ENCODE assay signal across 16 mouse cellular contexts in genomic region chr7:30286701-30287410, GRCm38 (mm10). TPM values are rescaled to one million over a fixed set of nuclear protein-coding genes. Genes with fewer than 3 reads are reported as not detected.
DNase-seq lines count a peak whose midpoint lies in the region; ATAC-seq and TF ChIP-seq lines count a peak whose summit lies in the region.
"Had no signal": no experiment of that assay in that cellular context is flagged by ENCODE, and none has a peak within 500 bp of the region (broad histone marks: within the 10 kb centered on the region; RNA-seq: fewer than 3 reads in every experiment).

No protein-coding gene starts in this region.

- H3K27ac ChIP-seq in heart, embryonic 11.5 days (ENCODE audit: low read depth, low read length), result no peak overlapping the region
- no peak overlapping the region for H3K27ac ChIP-seq in lung, postnatal 0 days (ENCODE audit: low read length)
- peak overlapping the region; percentile 1; the same call in 1 of the 2 replicates for H3K27ac ChIP-seq in bone marrow macrophage, adult 2 months (ENCODE audit: insufficient read depth, low read depth, low read length)
- H3K27ac ChIP-seq: hindbrain, embryonic 14.5 days; kidney, postnatal 0 days; liver, embryonic 12.5 days; neural tube, embryonic 12.5 days had no signal

- peaks cover 4% of the 10 kb centered on the region for H3K4me1 ChIP-seq in heart, embryonic 11.5 days (ENCODE audit: control insufficient read depth, insufficient read depth, low read length)
- no peaks in the 10 kb centered on the region for H3K4me1 ChIP-seq in lung, postnatal 0 days (ENCODE audit: insufficient read depth, low read depth, low read length)
- peaks cover 24% of the 10 kb centered on the region for H3K4me1 ChIP-seq in bone marrow macrophage, adult 2 months (ENCODE audit: control insufficient read depth, insufficient read depth, low read length)
- H3K4me1 ChIP-seq: liver, embryonic 12.5 days had no signal

- peak; percentile 37 to 63 for DNase-seq in heart, adult 18-20 months
- DNase-seq in lung, postnatal 0 days (ENCODE audit: low spot score), result peak; percentile 17
- DNase-seq in lung, postnatal 36 days, result no peak
- DNase-seq in cerebellum, postnatal 36 days, result peak; percentile 87 to 88
- no peak for DNase-seq in left cerebral cortex, postnatal 25 days (ENCODE audit: low spot score in 2 of 2)
- no peak for DNase-seq in yolk sac, embryonic 10.5 days (ENCODE audit: low spot score)
- DNase-seq: embryo, embryonic 11 days; right cerebral cortex, adult 18-20 months; thymus, postnatal 4 days had no signal

- WGBS in heart, embryonic 11.5 days (ENCODE audit: insufficient replicate concordance), result 64% methylated on average over 8 of the region's 8 CpGs
- 57% methylated on average over 8 of the region's 8 CpGs for WGBS in lung, postnatal 0 days

- no peak overlapping the region for H3K9ac ChIP-seq in heart, embryonic 11.5 days (ENCODE audit: low read depth, low read length)
- H3K9ac ChIP-seq in lung, postnatal 0 days (replicated peaks; ENCODE audit: low read depth), result no peak overlapping the region
- H3K9ac ChIP-seq: hindbrain, embryonic 14.5 days; liver, embryonic 12.5 days; neural tube, embryonic 12.5 days had no signal

- H3K4me2 ChIP-seq in heart, embryonic 11.5 days, result no peak overlapping the region
- no peak overlapping the region for H3K4me2 ChIP-seq in lung, postnatal 0 days (replicated peaks; ENCODE audit: low read depth, low read length)
- H3K4me2 ChIP-seq: hindbrain, embryonic 14.5 days; liver, embryonic 12.5 days; neural tube, embryonic 12.5 days had no signal

- TF ChIP-seq CTCF in lung, postnatal 0 days (IDR thresholded peaks at IDR 0.05), result no peak
- no peak for TF ChIP-seq CTCF in bone marrow macrophage, adult 2 months (IDR thresholded peaks at IDR 0.05; ENCODE audit: low read depth, low read length)

- no peaks in the 10 kb centered on the region for H3K9me3 ChIP-seq in heart, embryonic 11.5 days (replicated peaks; ENCODE audit: control insufficient read depth, low read length)
- no peaks in the 10 kb centered on the region for H3K9me3 ChIP-seq in lung, postnatal 0 days (ENCODE audit: low read length)
- H3K9me3 ChIP-seq: liver, embryonic 12.5 days; neural tube, embryonic 12.5 days had no signal

- H3K4me3 ChIP-seq in heart, embryonic 11.5 days (ENCODE audit: low read depth, low read length), result no peak overlapping the region
- H3K4me3 ChIP-seq in lung, postnatal 0 days (ENCODE audit: low read depth, low read length), result no peak overlapping the region
- H3K4me3 ChIP-seq in bone marrow macrophage, adult 2 months (ENCODE audit: insufficient read depth, low read length), result no peak overlapping the region
- H3K4me3 ChIP-seq: liver, embryonic 12.5 days; neural tube, embryonic 12.5 days had no signal

- intact Hi-C loops in left cerebral cortex, postnatal 25 days (cut with DNase I), result no loop called here

- no peak for ATAC-seq in heart, embryonic 11.5 days (replicated peaks; ENCODE audit: insufficient number of reproducible peaks, low FRiP score, low TSS enrichment)
- no peak for ATAC-seq in lung, postnatal 0 days
- ATAC-seq: activated CD4-positive, CD25-positive, alpha-beta regulatory T cell, adult 4 months; liver, embryonic 12.5 days had no signal

- TF ChIP-seq EP300 in lung, postnatal 0 days (IDR thresholded peaks at IDR 0.05), result no peak

- H3K36me3 ChIP-seq in heart, embryonic 11.5 days (ENCODE audit: control insufficient read depth, insufficient read depth, low read length), result no peaks in the 10 kb centered on the region
- no peaks in the 10 kb centered on the region for H3K36me3 ChIP-seq in lung, postnatal 0 days (ENCODE audit: insufficient read depth, low read length)
- H3K36me3 ChIP-seq: liver, embryonic 12.5 days; neural tube, embryonic 12.5 days had no signal

- peaks cover 6% of the 10 kb centered on the region for H3K27me3 ChIP-seq in heart, embryonic 11.5 days (ENCODE audit: control insufficient read depth, insufficient read depth, low read length)
- H3K27me3 ChIP-seq in lung, postnatal 0 days (replicated peaks; ENCODE audit: insufficient read depth, low read length), result no peaks in the 10 kb centered on the region
- H3K27me3 ChIP-seq: neural tube, embryonic 12.5 days had no signal

- TF ChIP-seq POLR2A in bone marrow macrophage, adult 2 months (IDR thresholded peaks at IDR 0.05; ENCODE audit: borderline replicate concordance, low read depth, low read length), result no peak

RNA-seq across cellular contexts. Expression of gene Clip3, which starts 4.7 kb away (rescaled TPM):
- total RNA-seq in heart, adult 18-20 months (2021), result 1 to 10 TPM; 5.7 TPM
- 18.6 and 22.1 TPM in 2 replicates for polyA plus RNA-seq in heart, embryonic 11.5 days (2014; fragmentation: Nextera tagmentation; extraction: Ambion mirVana)
- polyA plus RNA-seq in lung, postnatal 0 days (2015; fragmentation: Nextera tagmentation; extraction: Ambion mirVana), result 4.3 and 5.0 TPM in 2 replicates
- polyA plus RNA-seq in bone marrow macrophage, adult 2 months (2012; ENCODE audit: insufficient read depth, insufficient read length, missing spikeins), result 0.49 and 1.7 TPM in 2 replicates
- 100 to 1,000 TPM; 467 to 489 TPM for total RNA-seq in left cerebral cortex, postnatal 25 days (2021)

RNA-seq across cellular contexts. Expression of gene Wdr62, which starts 6.6 kb away (rescaled TPM):
- under 1 TPM; 0.57 to 0.80 TPM for total RNA-seq in heart, adult 18-20 months (2021)
- polyA plus RNA-seq in heart, embryonic 11.5 days (2014; fragmentation: Nextera tagmentation; extraction: Ambion mirVana), result 7.7 and 9.9 TPM in 2 replicates
- 2.5 and 2.7 TPM in 2 replicates for polyA plus RNA-seq in lung, postnatal 0 days (2015; fragmentation: Nextera tagmentation; extraction: Ambion mirVana)
- 21.4 and 25.8 TPM in 2 replicates for polyA plus RNA-seq in bone marrow macrophage, adult 2 months (2012; ENCODE audit: insufficient read depth, insufficient read length, missing spikeins)
- total RNA-seq in left cerebral cortex, postnatal 25 days (2021), result 1 to 10 TPM in 1 of 2 experiments, under 1 TPM in 1; 0.73 to 1.5 TPM

RNA-seq across cellular contexts. Expression of gene Thap8, which starts 7.0 kb away (rescaled TPM):
- total RNA-seq in heart, adult 18-20 months (2021), result not detected
- polyA plus RNA-seq in heart, embryonic 11.5 days (2014; fragmentation: Nextera tagmentation; extraction: Ambion mirVana), result 0.20 and 0.38 TPM in 2 replicates
- 0.37 and 0.81 TPM in 2 replicates for polyA plus RNA-seq in lung, postnatal 0 days (2015; fragmentation: Nextera tagmentation; extraction: Ambion mirVana)
- polyA plus RNA-seq in bone marrow macrophage, adult 2 months (2012; ENCODE audit: insufficient read depth, insufficient read length, missing spikeins), result 0.55 and 1.0 TPM in 2 replicates
- total RNA-seq in left cerebral cortex, postnatal 25 days (2021), result under 1 TPM in 1 of 2 experiments, not detected in 1; 0.34 TPM
- polyA plus RNA-seq: liver, embryonic 12.5 days had no signal

RNA-seq across cellular contexts. Expression of gene Alkbh6, which starts 21.7 kb away (rescaled TPM):
- 10 to 100 TPM; 26.2 to 27.8 TPM for total RNA-seq in heart, adult 18-20 months (2021)
- polyA plus RNA-seq in heart, embryonic 11.5 days (2014; fragmentation: Nextera tagmentation; extraction: Ambion mirVana), result 65.5 and 66.1 TPM in 2 replicates
- polyA plus RNA-seq in lung, postnatal 0 days (2015; fragmentation: Nextera tagmentation; extraction: Ambion mirVana), result 60.6 and 78.2 TPM in 2 replicates
- polyA plus RNA-seq in bone marrow macrophage, adult 2 months (2012; ENCODE audit: insufficient read depth, insufficient read length, missing spikeins), result 32.8 and 39.9 TPM in 2 replicates
- 10 to 100 TPM; 63.6 to 64.4 TPM for total RNA-seq in left cerebral cortex, postnatal 25 days (2021)

RNA-seq across cellular contexts. Expression of gene Syne4, which starts 27.8 kb away (rescaled TPM):
- total RNA-seq in heart, adult 18-20 months (2021), result 1 to 10 TPM in 1 of 2 experiments, under 1 TPM in 1; 0.72 to 2.0 TPM
- 18.1 and 20.0 TPM in 2 replicates for polyA plus RNA-seq in heart, embryonic 11.5 days (2014; fragmentation: Nextera tagmentation; extraction: Ambion mirVana)
- 13.1 and 17.2 TPM in 2 replicates for polyA plus RNA-seq in lung, postnatal 0 days (2015; fragmentation: Nextera tagmentation; extraction: Ambion mirVana)
- 1.2 TPM in 1 of 2 replicates, not detected in the other for polyA plus RNA-seq in bone marrow macrophage, adult 2 months (2012; ENCODE audit: insufficient read depth, insufficient read length, missing spikeins)
- total RNA-seq in left cerebral cortex, postnatal 25 days (2021), result 1 to 10 TPM; 8.4 to 8.7 TPM

Comparison
In these comparisons a context has a peak if more than half of its experiments do, and no peak if none do; other contexts are left out.
1. DNase-seq: peak in heart, adult 18-20 months (2 of 2), lung, postnatal 0 days (single experiment) and cerebellum, postnatal 36 days (2 of 2); none in lung, postnatal 36 days (single experiment), left cerebral cortex, postnatal 25 days (0 of 2) and yolk sac, embryonic 10.5 days (single experiment).